Comparison of ENCODE assay signal across 9 mouse cellular contexts in genomic region chr12:80223511-80223910, GRCm38 (mm10). TPM values are rescaled to one million over a fixed set of nuclear protein-coding genes. Genes with fewer than 3 reads are reported as not detected.
A peak's percentile ranks its signal among the peaks of the same experiment; 100 is the strongest.
DNase-seq lines count a peak whose midpoint lies in the region; ATAC-seq and TF ChIP-seq lines count a peak whose summit lies in the region.
"Had no signal": no experiment of that assay in that cellular context is flagged by ENCODE, and none has a peak within 500 bp of the region (broad histone marks: within the 10 kb centered on the region; RNA-seq: fewer than 3 reads in every experiment).

No protein-coding gene starts in this region.

- H3K4me1 ChIP-seq in hindbrain, postnatal 0 days (ENCODE audit: insufficient read depth, low read length): peaks cover 14% of the 10 kb centered on the region

- no peaks in the 10 kb centered on the region for H3K27me3 ChIP-seq in C2C12 (ENCODE audit: control insufficient read depth, insufficient read depth, insufficient read length)
- no peaks in the 10 kb centered on the region for H3K27me3 ChIP-seq in hindbrain, postnatal 0 days (ENCODE audit: insufficient read depth, low read length)

- no peak overlapping the region for H3K27ac ChIP-seq in hindbrain, postnatal 0 days

- peaks cover 58% of the 10 kb centered on the region for H3K36me3 ChIP-seq in C2C12 (ENCODE audit: control insufficient read depth, insufficient read depth)
- no peaks in the 10 kb centered on the region for H3K36me3 ChIP-seq in hindbrain, postnatal 0 days (ENCODE audit: insufficient read depth, low read length)

- WGBS in hindbrain, postnatal 0 days: 23% methylated on average over 8 of the region's 8 CpGs

- peaks cover 99% of the 10 kb centered on the region for H3K79me2 ChIP-seq in C2C12 (ENCODE audit: control insufficient read depth, insufficient read depth)

- peaks cover 93% of the 10 kb centered on the region for H3K79me3 ChIP-seq in C2C12 (ENCODE audit: low read depth)

- H3K4me2 ChIP-seq in hindbrain, postnatal 0 days (ENCODE audit: low read depth, low read length): no peak overlapping the region

- no peak overlapping the region for H3K9ac ChIP-seq in hindbrain, postnatal 0 days (replicated peaks; ENCODE audit: low read length)

- DNase-seq in cerebellum, adult 18-20 months: peak; percentile 17 to 22
- no peak for DNase-seq in cerebellum, postnatal 36 days
- peak; percentile 28 to 50 for DNase-seq in gastrocnemius, adult 8-10 months (ENCODE audit: low spot score in 2 of 2)
- peak; percentile 30 for DNase-seq in hindbrain, postnatal 0 days (ENCODE audit: low spot score)
- DNase-seq in embryo, embryonic 10 days (ENCODE audit: low spot score): no peak
- DNase-seq in adrenal gland, adult 8-10 months: no peak
- no peak for DNase-seq in layer of hippocampus, adult 8-10 months (ENCODE audit: low spot score in 2 of 2)

- no peak for TF ChIP-seq CTCF in C2C12 (IDR thresholded peaks at IDR 0.05; ENCODE audit: control insufficient read depth, insufficient read depth, insufficient read length)
- TF ChIP-seq CTCF in hindbrain, postnatal 0 days (IDR thresholded peaks at IDR 0.05; ENCODE audit: low read depth): no peak

- H3K9me3 ChIP-seq in hindbrain, postnatal 0 days (ENCODE audit: low read length): no peaks in the 10 kb centered on the region

- H3K4me3 ChIP-seq in C2C12 (ENCODE audit: insufficient read depth, poor library complexity, severe bottlenecking): no peak overlapping the region
- H3K4me3 ChIP-seq in hindbrain, postnatal 0 days (ENCODE audit: low read length): no peak overlapping the region
- H3K4me3 ChIP-seq: erythroblast, embryonic 14.5 days had no signal

- no peak for ATAC-seq in hindbrain, postnatal 0 days

- H3ac ChIP-seq in C2C12 (ENCODE audit: control insufficient read depth, insufficient read length, low read depth): peak overlapping the region; percentile 6

TF ChIP-seq in C2C12, 6 proteins besides CTCF, POLR2A, EP300 and RAD21:
- no peak for TF ChIP-seq CEBPB (IDR thresholded peaks at IDR 0.05; ENCODE audit: low read depth)
- TF ChIP-seq FOSL1 (IDR thresholded peaks at IDR 0.05; ENCODE audit: insufficient read depth, low read length, poor library complexity, severe bottlenecking): no peak
- TF ChIP-seq MYOG (IDR thresholded peaks at IDR 0.05; ENCODE audit: control insufficient read depth, extremely low read depth, insufficient read length): no peak
- peak; percentile 12 for TF ChIP-seq MAX (IDR thresholded peaks at IDR 0.05)
- no peak for TF ChIP-seq MYOD1 (IDR thresholded peaks at IDR 0.05; ENCODE audit: control insufficient read depth, insufficient read length, low read depth)

RNA-seq across cellular contexts. Expression of gene Actn1, which starts 36.7 kb away (rescaled TPM):
- polyA plus RNA-seq in C2C12 (2012; fragmentation: generic; extraction: Trizol): 301 TPM
- total RNA-seq in gastrocnemius, adult 8-10 months (2022): 1 to 10 TPM; 6.1 to 9.6 (median 7.4) TPM
- 18.3 and 22.4 TPM in 2 replicates for total RNA-seq in hindbrain, postnatal 0 days (2014; rRNA removed)
- polyA plus RNA-seq in hindbrain, postnatal 0 days (2015; fragmentation: Nextera tagmentation; extraction: Ambion mirVana): 7.4 and 8.3 TPM in 2 replicates
- 10 to 100 TPM; 35.5 to 51.7 (median 44.4) TPM for total RNA-seq in adrenal gland, adult 8-10 months (2022)
- 100 to 1,000 TPM in 1 of 4 experiments, 10 to 100 TPM in 3; 79.9 to 104 (median 90.3) TPM for total RNA-seq in layer of hippocampus, adult 8-10 months (2022)

Comparison
In these comparisons a context has a peak if more than half of its experiments do, and no peak if none do; other contexts are left out.
1. DNase-seq: peak in cerebellum, adult 18-20 months (2 of 2), gastrocnemius, adult 8-10 months (2 of 2) and hindbrain, postnatal 0 days (single experiment); none in cerebellum, postnatal 36 days (0 of 2), embryo, embryonic 10 days (single experiment), adrenal gland, adult 8-10 months (single experiment) and layer of hippocampus, adult 8-10 months (0 of 2).